Mouse (Mus musculus) testis, adult 2 months (tissue): ENCODE measurements at regions not wholly inside any gene's neighbourhood (a gene's known extent, or its start where the extent isn't known, plus 50 kb on each side); places are given as distances from the start of the nearest gene placed in this dataset.

Source experiments
- CTCF ChIP-seq: fragments of 200-500 bp; IDR thresholded peaks from 2 replicates; pipeline ENCODE4 v1.5.1; 2012; ENCODE audit warnings: low read depth, mild to moderate bottlenecking, inconsistent platforms, low read length, moderate library complexity; ENCODE audit not compliant: control insufficient read depth, insufficient read depth, insufficient replicate concordance
- POLR2A ChIP-seq: fragments of 200-500 bp; IDR thresholded peaks from 2 replicates; pipeline ENCODE4 v1.6.1; 2012; ENCODE audit warnings: low read depth, mild to moderate bottlenecking, inconsistent platforms, low read length, moderate library complexity; ENCODE audit not compliant: control insufficient read depth

- TF ChIP-seq CTCF (no peak), POLR2A (no peak)
Observed at GRCm38 (mm10) chr19:32950794-32951193, 193.5 kb downstream of the Pten start.
